Mouse (Mus musculus): ENCODE data around the gene Klc4. TPM values are rescaled to one million over a fixed set of nuclear protein-coding genes. Genes with fewer than 3 reads are reported as not detected.

The Klc4 gene
- polyA plus RNA-seq, 1 experiment: 10.1 TPM

- no peak overlapping the region for H3K9ac ChIP-seq (ENCODE audit: low read depth, poor library complexity, severe bottlenecking)
- H3K27me3 ChIP-seq (ENCODE audit: control insufficient read depth, insufficient read depth, low read length, poor library complexity, severe bottlenecking): no peaks in the 10 kb centered on the region
- no peak for TF ChIP-seq POLR2A (IDR thresholded peaks at IDR 0.05; ENCODE audit: insufficient read depth, low read length)
- no peak for TF ChIP-seq EP300 (IDR thresholded peaks at IDR 0.05; ENCODE audit: insufficient read depth, low read depth, low read length)
- TF ChIP-seq CTCF (IDR thresholded peaks at IDR 0.05; ENCODE audit: low read depth, low read length): no peak
- no peak overlapping the region for H3K27ac ChIP-seq (ENCODE audit: insufficient read depth, low read length)
- peaks cover 3% of the 10 kb centered on the region; the same call in 1 of the 2 replicates for H3K36me3 ChIP-seq (ENCODE audit: control insufficient read depth, insufficient read depth, low read length, poor library complexity, severe bottlenecking)
- no peaks in the 10 kb centered on the region for H3K4me1 ChIP-seq (ENCODE audit: control insufficient read depth, insufficient read depth, low read length)
- no peak overlapping the region for H3K4me3 ChIP-seq (ENCODE audit: low read depth, low read length)
- H3K9me3 ChIP-seq (replicated peaks; ENCODE audit: control insufficient read depth, insufficient read depth, low read length, poor library complexity, severe bottlenecking): no peaks in the 10 kb centered on the region
These were observed 16.2 kb upstream of the Klc4 start for GRCm38 (mm10) chr17:46661981-46662380.

GRCm38 (mm10) chr17:46661351-46661750, 15.5 kb upstream of the Klc4 start:
- Histone ChIP-seq H3K9ac (ENCODE audit: low read depth, poor library complexity, severe bottlenecking) (no peak overlapping the region), H3K27ac (ENCODE audit: insufficient read depth, low read length) (no peak overlapping the region), H3K9me3 (replicated peaks; ENCODE audit: control insufficient read depth, insufficient read depth, low read length, poor library complexity, severe bottlenecking) (no peaks in the 10 kb centered on the region), H3K4me3 (ENCODE audit: low read depth, low read length) (no peak overlapping the region), H3K36me3 (ENCODE audit: control insufficient read depth, insufficient read depth, low read length, poor library complexity, severe bottlenecking) (peaks cover 3% of the 10 kb centered on the region; the same call in 1 of the 2 replicates), H3K27me3 (ENCODE audit: control insufficient read depth, insufficient read depth, low read length, poor library complexity, severe bottlenecking) (no peaks in the 10 kb centered on the region), H3K4me1 (ENCODE audit: control insufficient read depth, insufficient read depth, low read length) (no peaks in the 10 kb centered on the region)
- TF ChIP-seq EP300 (IDR thresholded peaks at IDR 0.05; ENCODE audit: insufficient read depth, low read depth, low read length) (no peak), POLR2A (IDR thresholded peaks at IDR 0.05; ENCODE audit: insufficient read depth, low read length) (no peak), CTCF (IDR thresholded peaks at IDR 0.05; ENCODE audit: low read depth, low read length) (no peak)

- no peaks in the 10 kb centered on the region for H3K27me3 ChIP-seq (ENCODE audit: control insufficient read depth, insufficient read depth, low read length, poor library complexity, severe bottlenecking)
- H3K9ac ChIP-seq (ENCODE audit: low read depth, poor library complexity, severe bottlenecking): no peak overlapping the region
- H3K4me1 ChIP-seq (ENCODE audit: control insufficient read depth, insufficient read depth, low read length): no peaks in the 10 kb centered on the region
- H3K4me3 ChIP-seq (ENCODE audit: low read depth, low read length): no peak overlapping the region
- no peaks in the 10 kb centered on the region for H3K9me3 ChIP-seq (replicated peaks; ENCODE audit: control insufficient read depth, insufficient read depth, low read length, poor library complexity, severe bottlenecking)
- no peak for TF ChIP-seq EP300 (IDR thresholded peaks at IDR 0.05; ENCODE audit: insufficient read depth, low read depth, low read length)
- no peak for TF ChIP-seq CTCF (IDR thresholded peaks at IDR 0.05; ENCODE audit: low read depth, low read length)
- no peak for TF ChIP-seq POLR2A (IDR thresholded peaks at IDR 0.05; ENCODE audit: insufficient read depth, low read length)
- no peak overlapping the region for H3K27ac ChIP-seq (ENCODE audit: insufficient read depth, low read length)
- no peaks in the 10 kb centered on the region for H3K36me3 ChIP-seq (ENCODE audit: control insufficient read depth, insufficient read depth, low read length, poor library complexity, severe bottlenecking)
These were observed 10.2 kb upstream of the Klc4 start for GRCm38 (mm10) chr17:46656054-46656453.

GRCm38 (mm10) chr17:46651755-46652547, 6.1 kb upstream of the Klc4 start:
- peak overlapping the region; percentile 79 for H3K4me3 ChIP-seq (ENCODE audit: low read depth, low read length)
- H3K9me3 ChIP-seq (replicated peaks; ENCODE audit: control insufficient read depth, insufficient read depth, low read length, poor library complexity, severe bottlenecking): no peaks in the 10 kb centered on the region
- TF ChIP-seq EP300 (IDR thresholded peaks at IDR 0.05; ENCODE audit: insufficient read depth, low read depth, low read length): no peak
- no peak for TF ChIP-seq POLR2A (IDR thresholded peaks at IDR 0.05; ENCODE audit: insufficient read depth, low read length)
- no peak for TF ChIP-seq CTCF (IDR thresholded peaks at IDR 0.05; ENCODE audit: low read depth, low read length)
- no peak overlapping the region for H3K27ac ChIP-seq (ENCODE audit: insufficient read depth, low read length)
- peak overlapping the region; percentile 69 for H3K9ac ChIP-seq (ENCODE audit: low read depth, poor library complexity, severe bottlenecking)
- H3K36me3 ChIP-seq (ENCODE audit: control insufficient read depth, insufficient read depth, low read length, poor library complexity, severe bottlenecking): peaks cover 6% of the 10 kb centered on the region; the same call in 1 of the 2 replicates
- H3K27me3 ChIP-seq (ENCODE audit: control insufficient read depth, insufficient read depth, low read length, poor library complexity, severe bottlenecking): no peaks in the 10 kb centered on the region
- H3K4me1 ChIP-seq (ENCODE audit: control insufficient read depth, insufficient read depth, low read length): no peaks in the 10 kb centered on the region

- Histone ChIP-seq H3K27me3 (ENCODE audit: control insufficient read depth, insufficient read depth, low read length, poor library complexity, severe bottlenecking) (no peaks in the 10 kb centered on the region), H3K27ac (ENCODE audit: insufficient read depth, low read length) (no peak overlapping the region), H3K4me3 (ENCODE audit: low read depth, low read length) (peak overlapping the region; percentile 79), H3K36me3 (ENCODE audit: control insufficient read depth, insufficient read depth, low read length, poor library complexity, severe bottlenecking) (peaks cover 6% of the 10 kb centered on the region; the same call in 1 of the 2 replicates), H3K9me3 (replicated peaks; ENCODE audit: control insufficient read depth, insufficient read depth, low read length, poor library complexity, severe bottlenecking) (no peaks in the 10 kb centered on the region), H3K4me1 (ENCODE audit: control insufficient read depth, insufficient read depth, low read length) (no peaks in the 10 kb centered on the region), H3K9ac (ENCODE audit: low read depth, poor library complexity, severe bottlenecking) (peak overlapping the region; percentile 69)
- TF ChIP-seq POLR2A (IDR thresholded peaks at IDR 0.05; ENCODE audit: insufficient read depth, low read length): no peak
- no peak for TF ChIP-seq EP300 (IDR thresholded peaks at IDR 0.05; ENCODE audit: insufficient read depth, low read depth, low read length)
- no peak for TF ChIP-seq CTCF (IDR thresholded peaks at IDR 0.05; ENCODE audit: low read depth, low read length)
These were observed 5.5 kb upstream of the Klc4 start for GRCm38 (mm10) chr17:46651292-46651691.
